Mouse (Mus musculus) CH12.LX (cell line): ENCODE data around the gene Lrrn4cl.

Experiments used
- CHD2 ChIP-seq: IDR thresholded peaks from 2 replicates; pipeline ENCODE4 v1.6.1; 2011; ENCODE audit warnings: low read length, improper control_type of control experiment
- CTCF ChIP-seq, 2 experiments: IDR thresholded peaks in 1 of 2; conservative IDR thresholded peaks in 1 of 2; 2 replicates each; pipeline ENCODE4 v1.5.1; 2011 to 2012; ENCODE audit warnings: low read depth in 2 of 2, low read length in 2 of 2, improper control_type of control experiment in 1 of 2, inconsistent platforms in 1 of 2, mild to moderate bottlenecking in 1 of 2, moderate library complexity in 1 of 2
- E2F4 ChIP-seq: IDR thresholded peaks from 2 replicates; pipeline ENCODE4 v1.6.1; 2011; ENCODE audit warnings: low read depth, low read length, improper control_type of control experiment; ENCODE audit not compliant: insufficient replicate concordance
- ETS1 ChIP-seq: conservative IDR thresholded peaks from 2 replicates; pipeline ENCODE4 v1.6.1; 2012; ENCODE audit warnings: low read depth, mild to moderate bottlenecking, inconsistent platforms, low read length, improper control_type of control experiment, moderate library complexity
- MAFK ChIP-seq: IDR thresholded peaks from 2 replicates; pipeline ENCODE4 v1.6.1; 2011; ENCODE audit warnings: low read length, improper control_type of control experiment; ENCODE audit not compliant: insufficient replicate concordance
- MAX ChIP-seq: IDR thresholded peaks from 2 replicates; pipeline ENCODE4 v1.6.1; 2011; ENCODE audit warnings: low read length, improper control_type of control experiment
- MAZ ChIP-seq: IDR thresholded peaks from 2 replicates; pipeline ENCODE4 v1.6.1; 2012; ENCODE audit warnings: low read depth, mild to moderate bottlenecking, inconsistent platforms, low read length, improper control_type of control experiment, moderate library complexity
- MEF2A ChIP-seq: IDR thresholded peaks from 2 replicates; pipeline ENCODE4 v1.6.1; 2014; ENCODE audit warnings: low read depth, mild to moderate bottlenecking, inconsistent platforms, low read length, improper control_type of control experiment, borderline replicate concordance
- POLR2A ChIP-seq: IDR thresholded peaks from 2 replicates; pipeline ENCODE4 v1.6.1; 2011; ENCODE audit warnings: low read depth, mild to moderate bottlenecking, improper control_type of control experiment, low read length
- POLR2AphosphoS2 ChIP-seq: IDR thresholded peaks from 2 replicates; pipeline ENCODE4 v1.6.1; 2011; ENCODE audit warnings: low read depth, low read length, improper control_type of control experiment
- RAD21 ChIP-seq: IDR thresholded peaks from 2 replicates; pipeline ENCODE4 v1.6.1; 2011; ENCODE audit warnings: low read depth, mild to moderate bottlenecking, low read length, improper control_type of control experiment, moderate library complexity
- TBP ChIP-seq: conservative IDR thresholded peaks from 2 replicates; pipeline ENCODE4 v1.6.1; 2011; ENCODE audit warnings: low read depth, low read length, improper control_type of control experiment
- USF1 ChIP-seq: IDR thresholded peaks from 2 replicates; pipeline ENCODE4 v1.6.1; 2014; ENCODE audit warnings: low read depth, mild to moderate bottlenecking, inconsistent platforms, low read length, improper control_type of control experiment

DNA sequence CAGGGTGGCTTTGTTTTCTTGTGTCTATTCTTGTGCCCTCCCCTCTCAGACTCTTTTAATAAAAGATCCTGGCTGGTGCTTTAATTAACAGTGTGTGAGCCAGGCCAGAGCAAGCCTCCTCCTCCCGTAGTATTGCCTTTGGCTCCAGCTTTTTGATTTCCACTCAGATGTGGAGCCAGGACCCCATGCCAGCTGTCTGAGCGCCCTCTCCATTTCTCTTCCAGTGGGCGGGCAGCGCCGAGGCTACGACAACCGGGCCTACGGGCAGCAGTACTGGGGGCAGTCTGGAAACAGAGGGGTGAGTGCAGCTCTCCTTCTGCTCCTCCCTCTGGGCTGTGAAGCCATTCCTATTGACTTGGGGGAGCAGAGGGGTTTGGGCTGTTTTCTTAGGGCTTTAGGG lies 19.9 kb upstream of the Lrrn4cl start:
- TF ChIP-seq MAX (no peak), CTCF (conservative IDR thresholded peaks at IDR 0.05 in 1 of 2, IDR thresholded peaks at IDR 0.05 in 1 of 2; ENCODE audit: low read depth in 2 of 2, low read length in 2 of 2) (no peak), POLR2A (no peak), MAFK (no peak), CHD2 (no peak), USF1 (no peak), E2F4 (no peak), MEF2A (no peak), POLR2AphosphoS2 (no peak), RAD21 (no peak), TBP (no peak), ETS1 (no peak), MAZ (no peak)
